Mouse (Mus musculus): ENCODE data around the gene Lmcd1.

The Lmcd1 gene

GRCm38 (mm10) chr6:112362349-112362958 is 88.9 kb downstream of the Lmcd1 start:
- DNase-seq = no peak

- DNase-seq = no peak
Measured at GRCm38 (mm10) chr6:112364581-112364980, 91.0 kb downstream of the Lmcd1 start.

GRCm38 (mm10) chr6:112365294-112365693 is 91.7 kb downstream of the Lmcd1 start:
- peak; percentile 93 for DNase-seq

GRCm38 (mm10) chr6:112373886-112374585 is 100.5 kb downstream of the Lmcd1 start:
- DNase-seq = no peak

GRCm38 (mm10) chr6:112375661-112376392 is 102.3 kb downstream of the Lmcd1 start:
- no peak for DNase-seq

GRCm38 (mm10) chr6:112379054-112379453 is 105.5 kb downstream of the Lmcd1 start:
- DNase-seq = no peak

Measured in heart, adult 11 months (tissue).